Mouse (Mus musculus) mouse trophoblast stem cell (cell line): ENCODE measurements around the gene St6galnac4.

Experiments
- in situ Hi-C, 2 experiments: fragments of 300-500 bp; cut with MseI, MboI; formaldehyde crosslinking; loops; 2 replicates in 1 of 2; 3 replicates in 1 of 2; pipeline ENCODE4 v1.15.1; 2025

Gene St6galnac4

DNA sequence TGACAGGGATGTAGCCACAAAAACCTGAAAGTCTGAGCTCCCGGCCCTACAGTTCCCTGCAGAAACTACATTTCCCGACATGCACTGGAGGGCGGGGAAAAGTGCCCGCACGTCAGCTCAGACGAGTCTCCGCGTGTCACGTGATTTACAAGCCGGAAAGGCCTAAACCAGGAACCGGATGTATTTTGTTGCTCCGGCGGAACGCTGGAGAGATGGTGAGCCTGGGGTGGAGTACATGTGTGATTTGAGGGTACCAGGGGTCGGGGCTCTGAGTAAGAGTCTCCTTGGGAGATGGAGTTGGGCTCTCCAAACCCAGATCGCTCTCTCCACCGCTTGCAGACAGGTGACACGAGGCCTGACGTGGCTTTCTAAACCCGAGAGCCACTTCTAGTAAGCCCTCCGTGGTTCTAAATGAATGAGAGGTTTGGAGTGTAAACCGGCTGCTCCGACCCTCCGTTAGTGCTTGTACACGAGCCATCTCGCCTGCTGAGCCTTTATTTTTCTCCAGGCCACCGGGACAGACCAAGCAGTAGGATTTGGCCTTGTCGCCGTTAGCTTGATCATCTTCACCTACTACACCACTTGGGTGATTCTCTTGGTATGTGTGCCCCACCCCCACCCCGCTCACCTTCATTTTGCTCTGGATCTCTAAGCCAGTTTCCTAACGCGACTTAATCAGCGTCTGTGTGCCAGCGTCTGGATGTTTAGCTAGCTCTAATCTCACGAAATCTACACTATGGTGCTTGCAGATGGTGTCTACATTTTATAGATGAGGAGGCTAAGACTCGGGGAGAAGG lies 16.0 kb upstream of the St6galnac4 start, which contains the start of gene Dpm2:
TSS of gene Dpm2 (plus strand) at position 161 of the 797 bp plus-strand sequence.
- in situ Hi-C loops: no loop called here

DNA sequence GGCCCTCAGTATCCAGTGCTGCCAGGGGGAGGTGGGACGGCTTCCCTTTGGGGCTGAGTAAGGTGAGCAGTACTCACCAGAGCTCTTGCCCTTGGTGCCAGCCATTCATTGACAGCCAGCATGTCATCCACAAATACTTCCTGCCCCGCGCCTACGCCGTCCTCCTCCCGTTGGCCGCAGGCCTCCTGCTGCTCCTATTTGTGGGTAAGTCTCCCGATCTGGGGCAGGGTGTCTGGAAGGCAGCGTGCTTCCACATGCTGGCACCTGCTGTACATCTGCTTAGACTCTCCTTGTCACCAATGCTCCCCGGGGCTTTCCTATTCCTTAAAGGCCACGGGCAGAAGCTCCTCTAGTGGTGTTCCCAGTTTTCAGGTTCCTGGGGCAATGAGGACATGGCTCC lies 14.7 kb upstream of the St6galnac4 start:
- in situ Hi-C loops: no loop called here

DNA sequence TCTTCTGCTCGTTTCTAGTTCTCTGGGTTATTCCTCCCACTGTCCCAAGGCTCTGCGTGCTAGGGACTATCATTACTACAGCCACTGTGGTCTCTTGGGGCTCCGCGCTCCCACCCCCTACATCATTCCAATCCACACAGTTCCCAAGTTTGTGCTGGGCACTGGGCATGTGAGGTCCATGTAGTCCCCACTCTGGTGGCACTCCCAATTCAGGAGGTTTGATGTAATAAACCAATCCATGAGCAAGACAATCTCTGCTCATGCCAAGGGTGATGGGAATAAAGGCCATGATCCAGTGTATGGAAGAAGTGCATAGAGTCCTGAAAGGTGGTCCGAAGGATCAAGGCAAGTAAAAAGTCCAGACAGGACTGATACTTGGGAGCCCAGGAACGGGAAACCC lies 12.4 kb upstream of the St6galnac4 start, which contains the start of gene Pip5kl1:
TSS of gene Pip5kl1 (plus strand) at position 301 of the 400 bp plus-strand sequence.
- in situ Hi-C loops: no loop called here

DNA sequence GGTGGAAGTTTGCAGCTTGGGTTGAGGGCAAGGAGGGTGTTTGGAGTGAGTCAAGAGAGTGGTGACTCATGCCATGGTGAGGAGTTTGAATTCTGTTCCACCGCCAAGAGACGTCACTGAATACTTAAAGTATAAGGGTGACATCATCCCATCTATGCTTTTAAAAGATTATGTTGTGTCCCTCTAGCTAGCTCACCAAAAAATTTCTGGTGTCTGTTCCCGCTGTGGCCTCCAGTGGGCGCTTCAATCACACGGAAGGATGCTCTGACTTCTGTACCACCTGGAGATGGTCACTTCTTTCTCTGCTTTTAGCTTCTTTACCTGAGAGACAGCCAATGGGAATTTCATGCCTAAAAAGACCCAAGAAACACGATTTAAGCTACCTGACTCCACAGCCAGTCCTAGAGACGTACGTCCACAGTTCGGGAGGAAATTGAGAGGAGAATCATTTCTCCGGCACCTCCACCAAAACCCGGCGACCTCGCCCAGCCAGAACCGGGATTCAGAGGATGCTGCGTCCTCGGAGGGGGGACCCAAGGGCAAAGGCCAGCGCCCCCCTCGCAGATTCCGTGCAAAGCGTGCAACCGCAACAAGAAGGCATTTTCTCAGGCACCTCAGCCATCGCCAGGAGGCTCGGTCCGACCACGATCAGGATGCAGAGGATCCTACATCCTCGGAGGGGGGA lies 11.9 kb upstream of the St6galnac4 start:
- in situ Hi-C loops: no loop called here

DNA sequence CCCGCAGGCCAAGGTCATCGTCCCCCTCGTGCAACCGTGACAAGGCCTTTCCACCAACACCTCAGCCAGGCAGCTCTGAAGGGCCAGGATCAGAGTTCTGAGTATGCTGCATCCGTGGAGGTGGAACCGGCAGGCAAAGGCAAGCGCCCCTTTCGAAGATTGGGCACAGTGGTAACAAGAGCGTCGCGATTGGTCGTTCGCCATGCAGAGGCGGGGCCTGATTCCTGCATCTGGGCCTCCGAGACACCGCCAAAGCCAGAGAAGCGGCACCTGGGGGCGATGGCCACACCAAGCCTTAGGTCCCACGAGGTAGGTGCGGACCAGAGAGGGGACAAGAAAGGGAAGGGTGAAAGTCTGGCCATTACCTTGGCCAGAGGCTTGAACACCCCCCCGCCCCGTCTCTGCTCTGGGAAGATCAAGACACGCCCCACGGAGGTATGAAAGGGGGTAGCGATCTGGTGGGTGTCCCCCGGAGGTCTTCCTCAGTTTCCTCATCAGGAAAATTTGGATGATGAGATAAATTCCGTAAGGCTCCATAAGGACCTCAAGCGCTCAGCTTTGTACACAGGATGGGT lies 11.2 kb upstream of the St6galnac4 start, which contains the start of gene 9430097D07Rik:
TSS of gene 9430097D07Rik (minus strand) at position 99 of the 575 bp plus-strand sequence.
- in situ Hi-C loops: no loop called here

DNA sequence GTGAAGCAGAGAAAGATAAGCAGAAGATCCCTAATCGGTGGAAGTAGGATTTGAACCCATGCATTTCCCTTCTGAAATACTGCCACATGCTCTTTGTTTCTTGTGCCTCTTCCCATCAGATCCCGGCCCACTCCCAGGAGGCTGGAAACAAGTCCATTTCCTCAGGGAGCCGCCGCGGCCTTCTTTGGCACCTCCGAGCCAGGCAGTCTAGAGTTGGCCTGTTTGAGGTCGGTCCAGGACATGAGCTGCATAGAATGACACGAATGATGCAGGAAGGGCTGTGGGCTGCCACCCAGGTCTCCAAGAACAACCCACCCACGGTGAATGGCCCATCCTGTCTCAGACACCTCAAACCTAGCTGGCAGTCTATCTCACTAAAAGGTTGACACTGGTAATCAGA lies 10.4 kb upstream of the St6galnac4 start:
- in situ Hi-C loops: no loop called here

DNA sequence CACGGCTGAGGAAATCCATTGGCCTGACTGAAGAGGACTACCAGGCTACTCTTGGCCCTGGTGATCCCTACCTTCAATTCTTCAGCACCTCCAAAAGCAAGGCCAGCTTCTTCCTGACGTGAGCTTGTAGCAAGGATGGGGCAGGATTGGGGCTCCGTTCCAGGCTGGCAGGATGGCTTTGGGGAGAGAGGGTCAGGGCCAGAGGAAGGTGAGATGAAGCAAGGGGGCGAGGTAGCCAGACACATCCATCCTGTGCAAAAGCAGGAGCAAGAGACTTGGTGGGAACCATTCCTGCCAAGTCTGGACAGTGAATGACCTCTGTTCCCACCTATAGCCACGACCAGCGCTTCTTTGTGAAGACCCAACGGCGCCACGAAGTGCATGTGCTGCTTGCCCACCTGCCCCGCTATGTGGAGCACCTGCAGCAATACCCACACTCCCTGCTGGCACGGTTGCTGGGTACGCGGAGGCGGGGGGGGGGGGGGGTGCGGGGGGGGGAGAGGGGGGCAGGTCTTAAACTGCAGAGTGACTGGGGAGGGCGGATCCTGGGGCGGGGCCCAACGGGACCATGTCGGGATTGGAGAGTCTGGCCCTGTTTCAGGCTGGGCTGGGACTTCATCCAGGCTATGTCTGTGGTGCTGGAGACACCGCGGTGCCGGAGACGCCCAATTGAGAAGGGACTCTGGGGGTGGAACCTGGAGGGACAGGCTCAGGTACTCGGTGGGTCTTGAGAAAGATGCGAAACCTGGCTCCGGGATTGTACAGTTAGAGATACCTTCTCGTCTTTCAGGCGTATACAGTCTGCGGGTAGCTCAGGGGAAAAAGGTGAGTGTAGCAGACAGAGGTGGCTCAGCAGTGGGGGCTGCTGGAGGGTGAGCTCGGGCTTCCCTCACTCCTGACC lies 8.5 kb upstream of the St6galnac4 start:
- in situ Hi-C loops: no loop called here

DNA sequence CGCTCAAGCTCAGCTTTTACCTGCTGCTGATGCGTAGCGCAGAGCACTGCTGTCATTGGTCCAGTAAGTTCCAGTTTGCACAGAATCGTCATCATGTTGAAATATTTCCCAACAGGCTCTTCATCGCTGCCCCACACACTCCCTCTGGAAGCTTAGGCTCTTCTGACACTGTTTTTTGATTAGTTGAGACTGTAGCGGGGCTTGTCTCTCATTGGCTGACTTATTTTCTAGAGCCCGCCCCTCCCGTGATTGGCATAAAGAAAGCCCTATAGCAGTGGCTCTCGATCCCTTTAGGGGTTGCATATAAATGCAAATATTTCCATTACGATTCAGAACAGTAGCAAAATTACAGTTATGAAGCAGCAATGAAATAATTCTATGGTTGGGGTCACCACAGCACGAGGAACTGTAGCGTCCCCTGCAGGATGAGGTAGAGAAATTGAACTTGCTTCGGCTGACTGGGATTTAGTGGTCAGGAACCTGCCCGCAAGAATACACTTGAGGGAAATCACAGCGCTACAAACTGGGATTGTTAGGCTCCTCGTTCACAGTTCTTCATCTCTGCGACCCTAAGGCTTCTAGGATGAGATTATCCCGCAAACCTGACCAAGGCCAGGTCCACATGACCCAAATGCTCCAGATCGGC lies 5.3 kb upstream of the St6galnac4 start:
- in situ Hi-C loops: no loop called here

DNA sequence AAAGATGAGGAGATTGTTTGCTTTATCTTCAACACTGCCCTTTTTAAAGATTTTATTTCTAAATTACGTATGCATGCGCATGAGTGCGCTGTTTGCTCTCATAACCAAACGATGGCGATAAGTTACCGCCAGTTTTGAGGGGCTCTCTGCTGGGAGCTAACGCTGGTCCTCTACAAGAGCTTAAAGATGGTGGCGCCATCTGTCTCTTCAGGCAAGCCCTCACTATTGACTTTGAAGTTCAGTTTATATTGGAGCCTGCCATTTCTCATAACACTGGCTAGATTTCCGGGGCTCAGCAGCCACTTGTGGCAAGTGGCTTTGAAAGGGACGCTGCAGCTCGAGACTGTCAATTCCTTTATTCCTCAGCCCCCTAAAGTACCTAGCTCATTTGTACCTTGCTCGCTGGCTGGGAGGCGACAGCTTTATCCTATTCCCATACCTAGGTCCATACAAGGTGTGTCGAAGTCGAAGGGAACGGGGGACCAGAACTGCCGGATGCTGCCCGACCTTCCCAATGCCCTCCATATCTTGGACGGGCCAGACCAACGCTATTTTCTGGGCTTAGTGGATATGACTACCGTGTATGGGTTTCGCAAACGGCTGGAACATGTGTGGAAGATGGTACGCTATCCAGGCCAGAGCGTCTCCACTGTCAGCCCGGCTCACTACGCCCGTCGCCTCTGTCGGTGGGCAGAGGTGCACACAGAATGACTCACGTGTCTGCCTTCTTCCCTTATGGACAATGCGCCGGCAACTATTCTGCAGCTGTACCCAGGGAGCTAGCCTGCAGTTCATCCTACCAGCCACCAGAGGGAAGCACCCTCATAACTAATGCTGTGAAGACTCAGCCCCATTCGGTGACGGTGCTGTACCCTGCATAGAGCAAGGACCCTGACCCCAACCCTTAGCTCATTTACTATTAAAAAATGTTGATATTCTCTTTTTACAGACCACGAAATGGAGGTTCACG lies 3.8 kb upstream of the St6galnac4 start:
- in situ Hi-C loops: no loop called here

DNA sequence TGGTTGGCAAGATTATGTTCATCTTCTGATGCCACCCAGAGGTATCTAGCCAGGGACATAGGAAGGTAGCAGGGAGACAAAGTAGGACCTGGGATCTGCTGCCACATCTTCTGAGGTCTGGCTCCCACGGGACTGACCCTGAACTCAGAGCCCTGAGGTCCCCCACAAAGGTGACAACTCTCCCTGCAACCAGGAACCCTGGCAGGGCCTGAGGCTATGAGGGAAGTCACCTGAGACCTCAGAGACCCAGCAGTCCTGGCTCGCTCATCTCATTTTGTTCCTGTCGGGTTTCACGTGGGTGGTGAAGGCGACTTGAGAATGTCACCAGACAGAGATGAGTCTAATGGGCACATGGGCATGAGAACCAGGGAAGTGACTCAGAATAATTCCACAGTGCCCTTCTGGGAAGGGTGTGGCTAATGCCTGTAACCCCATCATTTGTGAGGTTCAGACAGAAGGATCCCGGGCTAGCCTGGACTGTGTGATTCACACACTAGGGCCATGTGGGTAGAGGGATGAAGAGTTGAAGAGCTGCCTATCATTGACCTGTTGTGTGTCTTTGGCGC lies 1.7 kb upstream of the St6galnac4 start:
- in situ Hi-C loops: no loop called here

DNA sequence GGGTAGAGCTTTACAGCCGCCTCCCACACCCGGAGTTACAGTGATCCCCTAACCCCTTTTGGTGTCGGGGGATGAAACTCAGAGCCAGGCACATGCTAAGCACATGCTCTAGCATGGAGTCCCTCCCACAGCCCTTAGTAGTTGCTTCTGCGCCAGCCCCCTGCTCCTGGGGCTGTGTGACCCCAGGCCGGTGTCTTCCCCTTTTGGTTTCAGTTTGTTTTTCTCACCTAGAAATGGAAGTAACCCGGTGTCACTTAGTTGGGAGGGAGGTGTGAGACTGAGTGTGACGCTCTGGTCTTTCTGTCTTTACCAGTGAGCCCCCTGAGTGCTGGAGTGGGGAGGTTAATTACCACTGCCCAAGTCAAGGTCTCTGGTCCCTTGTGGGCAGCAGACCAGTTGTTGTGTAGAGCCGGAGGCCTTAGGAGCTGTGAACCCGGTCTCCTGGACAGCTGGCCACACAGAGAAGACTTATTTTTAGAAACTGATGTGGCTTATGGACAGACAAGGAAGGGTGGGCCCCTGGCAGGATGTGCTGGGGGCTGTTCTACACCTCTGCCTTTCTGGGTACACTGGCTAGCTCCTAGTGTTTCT lies 931 bp downstream of the St6galnac4 start:
- in situ Hi-C loops: no loop called here

DNA sequence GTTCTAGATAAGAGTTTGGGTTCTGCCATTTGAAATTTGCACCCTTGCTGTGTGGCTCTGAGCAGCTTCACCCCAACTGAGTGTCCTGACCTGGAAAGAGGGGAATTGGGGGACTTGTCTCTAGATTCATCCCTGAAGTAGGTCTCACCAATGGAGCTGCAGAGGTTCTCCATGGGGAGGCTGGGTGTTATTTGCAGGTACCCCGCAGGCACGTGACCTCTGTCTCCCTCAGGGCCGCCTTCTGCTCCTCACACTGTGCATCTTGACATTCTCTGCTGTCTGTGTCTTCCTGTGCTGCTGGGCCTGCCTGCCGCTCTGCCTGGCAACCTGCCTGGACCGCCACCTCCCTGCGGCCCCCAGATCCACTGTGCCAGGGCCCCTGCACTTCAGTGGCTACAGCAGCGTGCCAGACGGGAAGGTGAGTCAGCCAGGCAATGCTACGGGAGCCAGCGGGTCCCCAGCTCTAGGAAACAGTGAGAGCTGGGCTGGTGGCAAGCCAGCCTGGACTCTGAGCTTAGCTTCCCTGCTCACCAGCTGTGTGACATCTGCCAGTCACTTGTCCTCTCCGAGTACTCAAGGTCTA lies 2.4 kb downstream of the St6galnac4 start:
- in situ Hi-C loops: no loop called here

DNA sequence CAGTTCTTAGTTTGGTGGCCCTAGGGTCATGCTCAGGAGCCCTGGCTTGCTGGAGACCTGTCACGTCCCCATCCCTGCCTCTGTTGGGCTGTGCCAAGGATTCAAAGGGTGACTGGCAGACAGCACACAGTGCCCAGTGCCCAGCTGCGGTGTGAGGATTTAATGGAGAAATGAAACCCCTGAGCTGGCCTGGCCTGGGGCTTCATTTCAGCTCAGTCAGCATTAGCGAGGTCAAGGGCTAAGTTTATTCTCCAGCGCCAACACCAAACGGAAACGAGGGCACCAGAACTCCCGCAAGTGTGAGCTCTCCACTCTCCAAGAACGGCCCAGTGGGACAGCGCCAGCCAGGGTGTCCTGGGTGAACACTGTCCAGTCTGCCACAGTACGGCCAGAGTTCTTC lies 3.3 kb downstream of the St6galnac4 start:
- in situ Hi-C loops: no loop called here

DNA sequence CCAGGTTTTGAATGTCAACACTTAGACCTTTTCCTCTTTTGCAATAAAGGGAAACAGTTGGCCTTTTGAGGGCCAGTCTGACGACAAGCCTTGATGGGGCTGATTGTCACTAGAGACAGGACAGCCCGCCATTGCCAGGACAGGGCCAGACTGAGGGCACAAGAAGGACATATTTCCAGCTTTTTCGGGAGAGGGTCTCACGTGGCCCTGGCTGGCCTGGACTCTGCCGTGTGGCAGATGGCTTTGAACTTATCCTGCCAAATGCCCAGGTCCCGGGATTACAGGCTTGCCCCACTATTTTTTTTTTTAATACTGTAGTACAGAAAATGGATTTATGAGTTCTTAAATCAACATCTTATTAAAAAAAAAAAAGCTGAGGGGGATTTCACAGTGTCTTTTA lies 4.4 kb downstream of the St6galnac4 start:
- in situ Hi-C loops: no loop called here

DNA sequence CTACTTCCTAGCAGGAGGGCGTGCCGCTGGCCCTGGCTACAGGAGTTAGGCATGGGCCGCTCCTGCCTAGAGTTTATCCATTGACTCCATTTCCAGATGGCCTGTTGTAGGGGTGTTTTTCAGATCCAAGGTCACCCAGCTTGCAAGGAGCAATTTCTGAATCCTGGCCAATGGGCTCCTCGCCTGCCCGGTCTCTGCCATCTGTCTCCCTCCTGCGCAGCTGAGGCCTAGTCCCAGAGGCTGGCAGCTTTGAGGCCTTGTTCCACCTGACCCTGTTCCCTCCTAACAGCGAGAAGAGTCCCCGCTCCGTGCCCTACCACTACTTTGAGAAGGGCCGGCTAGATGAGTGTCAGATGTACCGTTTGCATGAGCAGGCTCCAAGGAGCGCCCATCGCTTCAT lies 9.8 kb downstream of the St6galnac4 start:
- in situ Hi-C loops: no loop called here

DNA sequence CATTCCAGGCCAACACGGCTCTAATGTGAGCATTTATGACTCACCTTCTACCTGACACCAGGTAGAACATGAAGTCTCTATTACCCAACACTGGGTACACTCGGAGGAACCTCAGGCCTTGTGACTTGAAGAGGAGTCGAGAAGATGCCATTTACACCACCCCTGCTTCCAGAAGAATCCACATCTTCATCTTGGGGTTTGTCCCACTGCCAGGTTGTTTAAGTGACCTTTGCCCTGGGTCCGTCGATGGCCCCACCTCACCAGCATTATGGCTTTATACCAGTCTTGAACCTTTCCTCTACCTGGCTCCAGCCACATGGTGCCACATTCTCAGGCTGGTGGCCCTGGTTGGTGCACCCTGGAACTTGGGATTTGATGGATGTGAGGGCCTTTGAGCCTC lies 10.4 kb downstream of the St6galnac4 start:
- in situ Hi-C loops: no loop called here

DNA sequence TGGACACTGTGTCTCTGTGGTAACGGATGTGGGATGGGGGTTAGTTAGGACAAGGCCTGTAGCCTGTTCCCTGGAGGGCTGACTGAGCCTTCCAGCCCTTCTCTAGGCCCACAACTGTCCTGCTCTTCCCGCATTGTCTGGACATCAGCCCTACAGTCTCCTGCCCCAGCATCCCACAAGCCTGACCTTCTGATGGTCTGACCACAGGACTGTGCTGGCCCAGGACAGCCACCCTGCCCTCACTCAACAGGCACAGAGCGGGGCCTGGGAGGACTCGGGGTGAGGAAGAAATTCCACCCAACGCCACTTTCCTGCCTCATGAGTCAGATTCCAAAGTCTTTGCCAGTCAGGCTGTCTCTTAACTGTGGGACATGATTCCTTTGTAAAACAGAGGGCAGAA lies 10.8 kb downstream of the St6galnac4 start:
- in situ Hi-C loops: no loop called here

DNA sequence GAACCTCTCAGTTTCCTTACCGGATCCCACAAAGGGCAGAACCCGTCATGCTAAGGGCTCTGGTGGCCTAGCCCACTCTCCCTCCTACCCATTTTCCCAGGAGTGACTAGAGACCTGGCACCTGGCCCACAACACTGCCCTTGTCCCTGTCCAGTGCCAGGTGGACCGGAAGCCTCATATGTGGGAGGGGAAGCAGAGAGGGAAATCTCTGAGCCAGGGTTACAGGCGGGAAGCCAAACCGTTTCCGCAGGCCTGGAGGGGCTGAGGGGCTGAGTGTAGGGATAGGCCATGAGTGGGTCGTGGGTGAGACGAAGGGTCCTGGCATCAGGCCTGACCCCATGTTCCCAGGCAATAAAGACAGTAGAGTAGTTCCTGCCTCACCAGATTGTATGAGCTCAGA lies 11.6 kb downstream of the St6galnac4 start:
- in situ Hi-C loops: no loop called here

DNA sequence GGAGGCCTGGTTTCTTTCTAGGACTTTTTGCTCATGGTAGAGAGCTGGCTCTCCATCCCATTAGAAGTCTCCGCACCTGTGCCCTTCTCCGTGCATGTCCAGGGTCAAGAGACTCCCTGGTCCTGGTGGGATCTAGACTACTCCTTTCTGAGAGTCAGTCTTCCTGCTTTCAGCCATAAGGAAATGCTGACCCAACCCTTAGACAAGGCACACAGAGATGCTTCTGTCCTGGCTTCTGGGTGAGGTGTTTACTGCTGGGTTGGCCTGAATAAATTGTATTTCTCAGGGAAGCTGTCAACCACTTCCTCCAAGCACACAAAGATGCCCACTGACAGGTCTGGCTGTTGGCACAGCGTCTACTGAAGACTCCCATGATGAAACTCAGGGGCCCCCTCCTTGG lies 12.5 kb downstream of the St6galnac4 start, which contains the start of gene St6galnac6:
TSS of gene St6galnac6 (plus strand) at position 301 of the 400 bp plus-strand sequence.
- in situ Hi-C loops: no loop called here
